Mouse (Mus musculus) fibroblast of lung, adult 2 months (primary cell): ENCODE measurements around the gene Rassf4.
"Not testable (repeated sequence)": the region's sequence is repeated elsewhere in the genome, so short reads cannot be mapped to it uniquely, and the experiment has no call there.

ENCODE experiments used
- DNase-seq: peaks from one replicate; pipeline ENCODE4 v3.0.0-alpha.2; 2011; ENCODE audit warnings: low read depth

Rassf4 gene

GRCm38 (mm10) chr6:116636581-116637235 is 37.0 kb downstream of the Rassf4 start:
- DNase-seq, result no peak

GRCm38 (mm10) chr6:116635251-116636180 is 38.2 kb downstream of the Rassf4 start:
- DNase-seq, result no peak

DNA sequence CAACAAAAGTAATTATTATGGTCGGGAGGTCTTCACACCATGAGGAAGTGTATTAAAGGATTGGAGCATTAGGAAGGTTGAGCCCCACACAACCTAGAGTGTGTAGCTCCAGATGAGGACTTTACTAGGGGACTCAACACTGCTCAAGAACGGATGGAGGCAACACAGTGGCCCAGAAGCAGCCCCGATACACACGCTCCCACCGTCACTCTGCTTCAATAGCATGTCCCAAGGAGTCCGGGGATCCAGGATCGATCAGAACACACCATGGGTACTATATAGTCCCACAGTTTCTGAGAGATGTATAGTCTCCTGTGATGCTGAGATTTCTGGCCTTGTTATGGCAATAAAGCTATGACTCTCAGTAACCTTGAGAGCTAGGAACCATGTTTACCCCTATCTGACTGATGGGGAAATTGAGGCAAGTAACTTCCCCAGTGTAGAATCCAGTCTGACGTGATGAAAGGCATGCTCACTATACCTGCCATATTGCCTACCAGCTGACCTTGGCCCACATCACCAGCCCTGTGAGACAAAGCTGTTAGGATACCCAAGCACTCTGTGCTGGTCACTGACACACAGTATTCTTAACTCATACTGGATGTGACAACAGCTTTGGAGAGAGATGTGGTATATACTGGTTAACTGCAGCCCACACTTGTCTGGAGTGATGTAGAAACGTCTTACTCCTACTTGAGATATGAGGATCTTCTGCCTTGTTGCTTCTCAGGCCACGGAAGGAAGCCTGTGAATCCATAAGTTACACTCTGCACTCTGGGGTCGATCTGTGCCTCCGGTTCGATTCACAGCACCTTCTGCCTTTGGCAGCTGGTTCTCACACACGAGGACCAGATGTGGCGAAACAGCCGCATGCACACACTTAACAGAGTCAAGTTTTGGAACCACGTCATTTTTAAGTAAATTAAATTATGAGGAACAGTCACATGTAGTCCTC is 39.7 kb downstream of the Rassf4 start:
- no peak for DNase-seq

GRCm38 (mm10) chr6:116632129-116632528 is 41.6 kb downstream of the Rassf4 start:
- no peak for DNase-seq

DNA sequence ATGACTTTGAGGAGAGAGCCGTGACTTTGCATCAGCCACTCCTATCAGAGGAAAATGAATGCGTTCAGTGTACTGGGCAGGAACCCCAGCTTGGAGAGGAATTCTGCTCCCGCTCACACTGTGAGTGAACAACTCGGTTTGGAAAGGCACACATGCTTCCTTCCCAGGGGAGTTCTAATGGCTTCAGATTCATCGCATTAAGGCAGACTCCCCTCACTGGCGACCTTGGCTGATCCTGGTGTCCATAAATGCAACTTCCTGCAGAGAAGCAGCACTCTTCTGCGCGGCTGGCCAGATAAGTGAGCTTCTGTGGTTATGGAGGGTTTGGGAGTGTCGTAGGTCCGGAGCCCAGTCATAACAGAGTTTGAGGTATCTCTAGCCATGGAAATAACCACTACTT is 44.0 kb downstream of the Rassf4 start:
- no peak for DNase-seq

DNA sequence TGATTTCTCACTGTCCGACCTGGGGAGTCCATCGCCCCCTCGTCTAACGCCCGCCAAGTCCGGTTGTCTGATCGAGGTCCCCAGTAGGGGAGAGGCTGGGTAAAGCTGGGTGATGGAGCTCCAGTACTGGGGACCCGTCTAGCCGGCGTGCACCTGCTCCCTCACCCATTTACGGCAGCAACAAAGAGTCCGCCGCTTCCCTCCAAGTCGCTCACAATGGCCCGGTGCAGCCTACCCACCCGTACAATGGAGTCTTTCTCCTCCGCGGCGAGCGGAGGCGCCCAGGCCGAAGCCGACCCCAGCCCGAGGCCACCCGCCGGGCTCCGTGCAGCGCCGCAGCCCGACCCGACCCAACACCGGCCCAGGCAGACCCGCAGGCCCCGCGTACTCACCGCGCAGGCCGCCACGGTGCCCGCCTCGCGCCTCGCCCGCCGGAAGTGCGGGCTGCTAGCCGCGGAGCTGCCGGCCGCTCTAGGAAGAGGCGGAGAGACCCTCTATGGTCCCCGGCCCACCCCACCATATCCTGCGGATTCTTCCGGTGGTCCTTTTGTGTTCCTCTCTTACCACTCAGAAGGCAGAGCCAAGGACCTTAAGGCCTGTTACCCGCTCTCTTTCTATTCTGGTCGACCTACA is 45.1 kb downstream of the Rassf4 start, which contains the start of gene Zfp422:
Zfp422 (minus strand) TSS at position 461 of the 633 bp plus-strand sequence.
- DNase-seq, result no peak

GRCm38 (mm10) chr6:116628095-116628494 is 45.7 kb downstream of the Rassf4 start:
- no peak for DNase-seq

DNA sequence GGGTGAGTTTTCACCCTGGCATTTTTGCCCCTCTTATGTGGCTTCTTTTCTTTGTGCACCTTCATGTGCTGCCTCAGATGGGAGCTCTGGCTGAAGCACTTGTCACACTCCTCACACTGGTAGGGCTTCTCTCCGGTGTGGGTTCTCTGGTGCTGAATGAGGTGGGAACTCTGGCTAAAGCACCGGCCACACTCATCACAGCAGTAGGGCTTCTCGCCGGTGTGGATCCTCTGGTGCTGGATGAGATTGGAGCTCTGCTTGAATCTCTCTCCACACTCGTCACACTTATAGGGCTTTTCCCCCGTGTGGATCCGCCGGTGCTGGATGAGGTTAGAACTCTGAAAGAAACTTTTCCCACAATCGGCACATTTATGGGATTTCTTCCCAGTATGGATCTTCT is 47.3 kb downstream of the Rassf4 start:
- DNase-seq, result not testable (repeated sequence)

DNA sequence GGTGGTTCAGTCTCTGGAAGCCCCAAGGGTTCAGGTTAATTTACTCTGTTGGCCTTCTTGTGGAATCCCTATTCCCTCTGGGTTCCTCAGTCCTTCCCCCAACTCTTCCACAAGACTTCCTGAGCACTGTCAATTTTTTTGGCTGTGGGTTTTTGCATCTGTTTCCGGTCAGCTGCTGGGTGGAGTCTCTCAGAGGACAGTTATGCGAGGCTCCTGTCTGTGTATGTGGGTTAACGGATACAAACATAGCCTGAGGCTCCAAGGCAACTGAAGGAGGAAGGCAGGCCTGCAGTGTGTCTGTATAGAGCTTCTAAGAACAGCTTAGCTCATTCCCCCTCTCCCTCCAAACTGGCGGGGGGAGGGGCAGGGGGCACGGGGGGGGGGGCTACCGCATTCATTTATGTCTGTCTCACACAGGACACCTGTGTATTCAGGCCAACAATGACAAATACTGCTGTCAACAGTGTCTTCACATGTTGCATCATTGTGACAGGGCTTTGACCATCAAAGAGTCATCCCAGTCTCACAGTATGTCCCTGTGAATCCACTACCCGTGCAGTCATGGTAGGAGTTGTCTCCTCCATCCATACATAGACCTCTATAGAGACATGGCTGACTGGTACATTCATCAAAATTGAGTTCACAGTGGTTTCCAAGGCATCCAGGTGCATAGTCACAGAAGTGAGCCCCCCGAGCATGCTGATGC is 52.3 kb downstream of the Rassf4 start:
- DNase-seq, result no peak

- no peak for DNase-seq
Observed at GRCm38 (mm10) chr6:116618073-116618472, 55.7 kb downstream of the Rassf4 start.

GRCm38 (mm10) chr6:116615719-116616118 is 58.0 kb downstream of the Rassf4 start:
- no peak for DNase-seq

- DNase-seq, result no peak
Observed at GRCm38 (mm10) chr6:116607230-116607629, 66.5 kb downstream of the Rassf4 start.

DNA sequence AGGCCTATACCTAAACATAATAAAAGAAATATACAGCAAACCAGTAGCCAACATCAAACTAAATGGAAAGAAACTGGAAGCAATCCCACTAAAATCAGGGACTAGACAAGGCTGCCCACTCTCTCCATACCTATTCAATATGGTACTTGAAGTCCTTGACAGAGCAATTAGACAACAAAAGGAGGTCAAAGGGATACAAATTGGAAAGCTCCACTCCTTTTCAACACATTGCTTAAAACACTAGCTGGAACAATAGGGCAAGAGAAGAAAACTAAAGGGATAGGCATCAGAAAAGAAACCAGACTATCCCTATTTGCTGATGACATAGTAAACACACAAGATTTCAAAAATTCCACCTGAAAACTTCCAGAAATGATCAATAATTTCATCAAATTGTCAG is 72.8 kb downstream of the Rassf4 start:
- not testable (repeated sequence) for DNase-seq

GRCm38 (mm10) chr6:116584095-116584494 is 89.7 kb downstream of the Rassf4 start, which contains the start of gene Olfr215:
TSS of gene Olfr215 (minus strand) at chr6:116584195.
- DNase-seq, result no peak
